Mouse (Mus musculus) forebrain, embryonic 11.5 days (tissue): ENCODE data around the gene Rps6ka1. TPM values are rescaled to one million over a fixed set of nuclear protein-coding genes. Genes with fewer than 3 reads are reported as not detected.
"Not testable (repeated sequence)": the region's sequence is repeated elsewhere in the genome, so short reads cannot be mapped to it uniquely, and the experiment has no call there.

Source experiments
- ATAC-seq: fragments of 200-750 bp; cut with Nextera tagmentation; replicated peaks from 2 replicates; pipeline ENCODE4 v1.8.0; 2017; ENCODE audit warnings: moderate TSS enrichment; ENCODE audit not compliant: low FRiP score
- DNase-seq: peaks from one replicate; pipeline ENCODE4 v3.0.0-alpha.2; 2017; ENCODE audit warnings: low spot score
- H3K27ac ChIP-seq: fragments of 300-500 bp; sonication (generic); 2 replicates; pipeline ENCODE4 v1.5.1; 2014; ENCODE audit warnings: low read depth, low read length
- H3K27me3 ChIP-seq: fragments of 300-500 bp; sonication (generic); 2 replicates; pipeline ENCODE4 v1.6.1; 2014; ENCODE audit warnings: mild to moderate bottlenecking, low read length, mixed read lengths; ENCODE audit not compliant: control insufficient read depth, insufficient read depth
- H3K36me3 ChIP-seq: fragments of 300-500 bp; sonication (generic); 2 replicates; pipeline ENCODE4 v1.6.1; 2014; ENCODE audit warnings: mild to moderate bottlenecking, low read length, moderate library complexity, mixed read lengths; ENCODE audit not compliant: control insufficient read depth, insufficient read depth
- H3K4me1 ChIP-seq: fragments of 300-500 bp; sonication (generic); replicated peaks from 2 replicates; pipeline ENCODE4 v1.6.1; 2014; ENCODE audit warnings: low read length, mixed read lengths; ENCODE audit not compliant: control insufficient read depth, insufficient read depth
- H3K4me2 ChIP-seq: fragments of 300-500 bp; sonication (generic); 2 replicates; pipeline ENCODE4 v1.6.1; 2014; ENCODE audit warnings: low read depth, mild to moderate bottlenecking, low read length, moderate library complexity, mixed read lengths; ENCODE audit not compliant: severe bottlenecking
- H3K4me3 ChIP-seq: fragments of 300-500 bp; sonication (generic); 2 replicates; pipeline ENCODE4 v1.5.1; 2014; ENCODE audit warnings: low read depth, low read length
- H3K9ac ChIP-seq: fragments of 300-500 bp; sonication (generic); 2 replicates; pipeline ENCODE4 v1.6.1; 2014; ENCODE audit warnings: low read length
- H3K9me3 ChIP-seq: fragments of 300-500 bp; sonication (generic); 2 replicates; pipeline ENCODE4 v1.6.1; 2016; ENCODE audit warnings: low read length, mixed read lengths; ENCODE audit not compliant: control insufficient read depth
- WGBS: fragments of 180-500 bp; shearing (Covaris S2); extraction: QIAGEN DNeasy Blood & Tissue Kit; methylation state at CpG from one replicate; pipeline ENCODE4 v1.1.7; 2014; 5-methylcytosine and 5-hydroxymethylcytosine counted together
- polyA plus RNA-seq: library from polyadenylated mRNA; unstranded; fragments of >200 nt; fragmentation: Nextera tagmentation; extraction: Ambion mirVana; gene quantifications from 2 replicates; pipeline ENCODE4 v1.2.1, GENCODE M21; 2014

The Rps6ka1 gene
- polyA plus RNA-seq, 1 experiment from 2014 or later, result 32.2 TPM

DNA sequence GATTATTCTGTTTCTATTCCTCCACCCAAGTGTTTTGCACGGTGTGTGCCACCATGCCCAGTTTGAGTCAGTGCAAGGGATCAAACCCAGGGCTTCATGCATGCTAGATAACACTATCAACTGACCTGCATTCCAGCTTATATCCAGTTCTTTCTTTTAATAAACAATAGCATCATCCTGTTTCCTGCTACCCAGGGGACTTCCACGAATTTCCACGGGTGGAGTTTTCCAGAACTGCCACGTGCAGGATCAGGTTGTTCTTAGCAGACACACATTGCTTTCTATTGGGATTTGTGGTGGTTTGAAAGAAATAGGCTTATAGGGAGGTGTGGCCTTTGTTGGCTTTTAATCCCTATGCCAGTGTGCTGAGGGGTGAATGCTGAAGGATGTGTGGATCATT is 24.4 kb upstream of the Rps6ka1 start:
- Histone ChIP-seq H3K9ac (no peak overlapping the region), H3K4me3 (no peak overlapping the region), H3K4me2 (no peak overlapping the region), H3K36me3 (no peaks in the 10 kb centered on the region), H3K9me3 (no peaks in the 10 kb centered on the region), H3K27ac (no peak overlapping the region), H3K4me1 (no peaks in the 10 kb centered on the region; the same call in 1 of the 2 replicates), H3K27me3 (no peaks in the 10 kb centered on the region)
- DNase-seq (no peak), ATAC-seq (no peak)
- WGBS, result 74% methylated on average over 4 of the region's 4 CpGs

DNA sequence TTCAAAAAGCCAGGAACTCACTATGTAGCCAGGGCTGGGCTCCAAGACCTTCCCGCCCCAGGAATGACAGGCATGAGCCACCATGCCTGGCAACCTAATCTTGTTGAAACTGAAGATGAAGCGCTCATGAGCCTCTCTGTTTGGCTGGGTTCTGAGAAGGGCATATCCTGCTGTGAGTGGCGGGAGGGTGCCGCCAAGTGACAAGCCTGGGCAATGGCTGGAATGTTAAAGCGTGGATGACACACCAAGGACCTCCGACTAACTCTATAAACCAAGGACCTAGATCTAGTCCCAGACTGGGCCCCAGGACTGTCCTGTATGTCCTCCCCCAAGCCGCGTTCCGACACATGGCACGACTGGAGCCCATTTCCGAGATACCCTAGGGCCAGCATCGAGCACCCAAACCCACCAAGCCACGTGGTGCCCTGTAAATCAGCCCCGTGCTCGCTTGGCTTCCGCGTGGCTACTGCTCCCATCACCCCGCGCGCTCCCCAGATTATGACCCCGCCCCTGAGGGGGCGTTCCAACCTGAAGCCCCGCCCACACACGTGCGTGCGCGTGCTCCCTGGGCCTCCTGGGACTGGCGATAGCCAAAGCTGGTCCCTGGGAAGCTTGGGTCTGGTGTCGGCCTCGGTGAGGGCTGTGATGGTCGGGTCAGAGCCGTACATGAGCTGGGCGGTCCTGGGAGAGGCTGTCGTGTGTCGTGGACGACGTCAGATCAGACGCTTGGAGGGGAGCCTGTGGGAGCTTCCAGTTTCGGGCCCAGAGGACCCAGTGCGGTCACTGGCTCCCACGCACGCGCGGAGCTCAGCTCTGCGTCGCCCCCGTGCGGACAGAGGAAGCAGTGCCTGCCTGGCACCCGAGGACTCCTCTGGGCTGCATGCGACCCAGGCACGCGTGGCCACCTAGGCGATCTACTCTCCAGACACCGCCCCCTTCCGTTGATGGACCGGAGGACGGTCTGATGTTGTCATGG is 22.9 kb upstream of the Rps6ka1 start:
- H3K36me3 ChIP-seq, result no peaks in the 10 kb centered on the region
- no peaks in the 10 kb centered on the region for H3K27me3 ChIP-seq
- no peaks in the 10 kb centered on the region for H3K9me3 ChIP-seq
- peak; percentile 97 for ATAC-seq
- peak; percentile 99 for DNase-seq
- 1% methylated on average over 57 of the region's 57 CpGs for WGBS
- H3K4me3 ChIP-seq, result peak overlapping the region; percentile 45
- H3K4me2 ChIP-seq, result peak overlapping the region; percentile 75
- H3K27ac ChIP-seq, result peak overlapping the region; percentile 78
- H3K9ac ChIP-seq, result peak overlapping the region; percentile 58
- H3K4me1 ChIP-seq, result no peaks in the 10 kb centered on the region; the same call in 1 of the 2 replicates

- ATAC-seq (no peak), DNase-seq (no peak)
- Histone ChIP-seq H3K27ac (no peak overlapping the region), H3K4me2 (no peak overlapping the region), H3K36me3 (no peaks in the 10 kb centered on the region), H3K27me3 (no peaks in the 10 kb centered on the region), H3K9me3 (no peaks in the 10 kb centered on the region), H3K4me1 (no peaks in the 10 kb centered on the region; the same call in 1 of the 2 replicates), H3K9ac (no peak overlapping the region), H3K4me3 (no peak overlapping the region)
- WGBS, result 94% methylated on average over 6 of the region's 6 CpGs
Observed at GRCm38 (mm10) chr4:133908051-133908450, 20.5 kb upstream of the Rps6ka1 start.

GRCm38 (mm10) chr4:133907086-133907485 is 19.5 kb upstream of the Rps6ka1 start:
- no peaks in the 10 kb centered on the region for H3K27me3 ChIP-seq
- no peak for DNase-seq
- no peak for ATAC-seq

DNA sequence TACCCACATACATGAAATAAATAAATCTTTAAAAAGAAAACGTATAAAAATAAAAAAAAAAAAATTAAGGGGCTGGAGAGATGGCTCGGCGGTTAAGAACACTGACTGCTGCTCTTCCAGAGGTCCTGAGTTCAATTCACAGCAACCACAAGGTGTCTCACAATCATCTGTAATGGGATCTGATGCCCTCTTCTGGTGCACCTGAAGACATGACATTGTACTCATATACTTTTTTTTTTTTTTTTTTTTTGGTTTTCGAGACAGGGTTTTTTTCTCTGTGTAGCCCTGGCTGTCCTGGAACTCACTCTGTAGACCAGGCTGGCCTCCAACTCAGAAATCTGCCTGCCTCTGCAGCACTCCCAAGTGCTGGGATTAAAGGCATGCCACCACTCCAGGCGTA is 18.7 kb upstream of the Rps6ka1 start:
- not testable (repeated sequence) for H3K4me2 ChIP-seq, H3K4me1 ChIP-seq, H3K9ac ChIP-seq, DNase-seq, H3K27ac ChIP-seq, ATAC-seq, H3K36me3 ChIP-seq, H3K9me3 ChIP-seq, H3K4me3 ChIP-seq, H3K27me3 ChIP-seq
- 89% methylated on average over 5 of the region's 5 CpGs for WGBS

More at GRCm38 (mm10) chr4:133907086-133907485, 19.5 kb upstream of the Rps6ka1 start:
- no peaks in the 10 kb centered on the region for H3K9me3 ChIP-seq
- H3K36me3 ChIP-seq, result no peaks in the 10 kb centered on the region
- H3K27ac ChIP-seq, result no peak overlapping the region
- no peaks in the 10 kb centered on the region; the same call in 1 of the 2 replicates for H3K4me1 ChIP-seq
- no peak overlapping the region for H3K4me2 ChIP-seq
- no peak overlapping the region for H3K9ac ChIP-seq
- H3K4me3 ChIP-seq, result no peak overlapping the region
- WGBS, result 75% methylated on average over 4 of the region's 4 CpGs

GRCm38 (mm10) chr4:133905167-133905566 is 17.6 kb upstream of the Rps6ka1 start:
- ATAC-seq (no peak), DNase-seq (no peak)
- no peaks in the 10 kb centered on the region for H3K36me3 ChIP-seq
- H3K27me3 ChIP-seq, result no peaks in the 10 kb centered on the region
- H3K9ac ChIP-seq, result no peak overlapping the region
- H3K4me1 ChIP-seq, result no peaks in the 10 kb centered on the region; the same call in 1 of the 2 replicates
- H3K9me3 ChIP-seq, result no peaks in the 10 kb centered on the region
- H3K4me2 ChIP-seq, result no peak overlapping the region
- WGBS, result 82% methylated on average over 7 of the region's 7 CpGs
- H3K4me3 ChIP-seq, result no peak overlapping the region
- H3K27ac ChIP-seq, result no peak overlapping the region

- Histone ChIP-seq H3K27ac (no peak overlapping the region), H3K36me3 (no peaks in the 10 kb centered on the region), H3K9ac (no peak overlapping the region), H3K4me2 (no peak overlapping the region), H3K9me3 (no peaks in the 10 kb centered on the region), H3K4me3 (no peak overlapping the region), H3K4me1 (no peaks in the 10 kb centered on the region), H3K27me3 (no peaks in the 10 kb centered on the region)
- WGBS, result 85% methylated on average over 8 of the region's 8 CpGs
- no peak for DNase-seq
- ATAC-seq, result no peak
Observed at GRCm38 (mm10) chr4:133904326-133904725, 16.7 kb upstream of the Rps6ka1 start.

DNA sequence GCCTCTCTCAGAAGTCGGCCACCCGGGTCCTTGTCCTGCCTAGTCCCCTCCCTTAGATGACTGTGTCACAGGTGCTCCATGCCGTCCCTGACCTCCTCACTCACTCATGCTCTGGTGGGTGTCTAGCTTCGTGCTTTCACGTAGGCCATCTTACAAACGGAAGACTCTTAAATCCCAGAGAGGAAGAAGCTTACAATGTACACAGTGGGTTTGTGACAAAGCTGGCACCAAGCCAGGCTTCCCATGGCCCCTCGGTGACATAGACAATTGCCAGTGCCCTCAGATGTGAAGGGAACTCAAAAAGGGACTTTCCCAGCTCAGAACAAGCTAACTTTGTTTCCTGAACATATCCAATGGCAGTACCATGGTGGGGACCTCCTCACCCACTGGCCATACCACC is 15.8 kb upstream of the Rps6ka1 start:
- Histone ChIP-seq H3K27ac (no peak overlapping the region), H3K9me3 (no peaks in the 10 kb centered on the region), H3K4me2 (no peak overlapping the region), H3K4me1 (no peaks in the 10 kb centered on the region), H3K36me3 (no peaks in the 10 kb centered on the region), H3K27me3 (no peaks in the 10 kb centered on the region), H3K4me3 (no peak overlapping the region), H3K9ac (no peak overlapping the region)
- 80% methylated on average over 7 of the region's 7 CpGs for WGBS
- no peak for DNase-seq
- ATAC-seq, result no peak
